Mouse (Mus musculus): ENCODE measurements at regions not wholly inside any gene's neighbourhood (a gene's known extent, or its start where the extent isn't known, plus 50 kb on each side); places are given as distances from the start of the nearest gene placed in this dataset.
"Not testable (repeated sequence)": the region's sequence is repeated elsewhere in the genome, so short reads cannot be mapped to it uniquely, and the experiment has no call there.

DNA sequence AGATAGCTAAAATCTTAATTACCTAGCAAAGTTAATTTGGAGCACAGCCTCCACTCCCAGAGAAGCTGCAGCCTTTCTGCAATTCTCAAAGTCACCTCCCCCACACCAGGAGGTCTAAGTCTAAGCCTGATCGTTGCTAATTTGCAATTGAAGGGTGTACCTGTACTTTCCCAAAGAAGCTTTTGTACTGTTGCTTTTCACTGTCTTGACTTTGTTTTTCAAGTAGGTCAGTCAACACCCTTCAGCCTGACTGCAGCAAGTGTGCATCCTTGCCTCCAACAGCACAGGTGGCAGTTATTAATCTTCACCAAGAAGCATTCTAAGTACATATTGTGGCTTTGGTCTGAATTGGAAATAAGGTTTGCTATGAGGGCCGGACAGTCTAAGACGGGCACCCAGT, 91.7 kb upstream of the Slc22a30 start:
- DNase-seq: not testable (repeated sequence)

GRCm38 (mm10) chr19:8497526-8497925, 92.6 kb upstream of the Slc22a30 start:
- DNase-seq: not testable (repeated sequence)

DNA sequence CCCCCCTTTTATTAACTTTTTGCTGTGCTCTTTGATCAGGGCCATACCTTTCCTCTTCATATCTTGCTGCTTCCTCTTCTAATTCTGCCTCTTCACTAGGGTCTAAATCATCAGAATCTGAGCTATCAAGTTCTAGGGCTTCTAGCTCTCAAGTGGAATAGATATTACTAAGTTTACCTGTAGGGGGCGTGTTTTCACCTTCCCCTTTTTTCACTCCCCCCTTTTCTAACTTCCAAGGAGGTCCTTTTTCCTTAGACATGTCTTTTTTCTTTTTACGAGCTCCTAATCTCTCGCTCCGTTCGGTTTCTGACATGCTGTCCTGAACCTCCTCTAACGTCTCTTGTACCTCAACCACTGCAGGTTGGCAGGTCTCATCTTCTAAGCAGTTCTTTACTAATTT, 73.3 kb upstream of the Slc22a8 start:
- DNase-seq: not testable (repeated sequence)

- peak; percentile 58 for DNase-seq
Measured at GRCm38 (mm10) chr19:8518273-8518672, 72.8 kb upstream of the Slc22a8 start.

GRCm38 (mm10) chr19:8518933-8519332, 72.1 kb upstream of the Slc22a8 start:
- peak; percentile 30 for DNase-seq

DNA sequence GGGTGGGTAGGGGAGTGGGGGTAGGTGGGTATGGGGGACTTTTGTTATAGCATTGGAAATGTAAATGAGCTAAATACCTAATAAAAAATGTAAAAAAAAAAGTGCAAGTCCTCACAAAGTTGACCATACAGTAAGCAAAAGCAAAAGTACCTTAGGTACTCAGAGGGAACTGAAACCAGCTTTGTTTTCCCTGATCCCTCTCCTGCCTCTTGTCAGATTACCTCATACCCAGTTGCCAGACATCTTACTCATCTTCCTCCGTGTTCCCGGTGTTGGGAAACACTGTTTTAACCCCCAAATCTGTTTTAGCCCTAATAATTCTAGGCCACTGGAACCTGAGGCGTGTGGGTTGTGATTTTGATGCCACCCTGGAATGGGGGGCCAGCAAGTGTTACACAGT, 56.5 kb upstream of the Slc22a8 start:
- no peak for DNase-seq

- peak; percentile 13 for DNase-seq
Measured at GRCm38 (mm10) chr19:8536085-8536484, 55.0 kb upstream of the Slc22a8 start.
